Mouse (Mus musculus) thymus, adult 2 months (tissue): Measurements from ENCODE around the gene Ptgds. TPM values are rescaled to one million over a fixed set of nuclear protein-coding genes. Genes with fewer than 3 reads are reported as not detected.
A peak's percentile ranks its signal among the peaks of the same experiment; 100 is the strongest.

Experiments used
- DNase-seq: peaks from one replicate; pipeline ENCODE4 v3.0.0; 2021
- H3K27ac ChIP-seq: fragments of 200-500 bp; 2 replicates; pipeline ENCODE4 v1.5.1; 2012; ENCODE audit warnings: low read length, control low read depth; ENCODE audit not compliant: control insufficient read depth, insufficient read depth
- H3K27me3 ChIP-seq: fragments of 200-500 bp; 2 replicates; pipeline ENCODE4 v1.6.1; 2012; ENCODE audit warnings: mild to moderate bottlenecking, low read length, moderate library complexity, mixed read lengths; ENCODE audit not compliant: control insufficient read depth, insufficient read depth
- H3K36me3 ChIP-seq: fragments of 200-500 bp; 2 replicates; pipeline ENCODE4 v1.6.1; 2012; ENCODE audit warnings: mild to moderate bottlenecking, low read length, moderate library complexity; ENCODE audit not compliant: control insufficient read depth, insufficient read depth
- H3K4me1 ChIP-seq: fragments of 200-500 bp; replicated peaks from 2 replicates; pipeline ENCODE4 v1.6.1; 2012; ENCODE audit warnings: low read length; ENCODE audit not compliant: control insufficient read depth, insufficient read depth
- H3K4me3 ChIP-seq: fragments of 200-500 bp; 2 replicates; pipeline ENCODE4 v1.5.1; 2012; ENCODE audit warnings: mild to moderate bottlenecking, low read length, control low read depth, moderate library complexity; ENCODE audit not compliant: control insufficient read depth, insufficient read depth
- CTCF ChIP-seq: fragments of 200-500 bp; IDR thresholded peaks from 2 replicates; pipeline ENCODE4 v1.5.1; 2012; ENCODE audit warnings: mild to moderate bottlenecking, control low read depth, low read length, moderate library complexity, borderline replicate concordance; ENCODE audit not compliant: control insufficient read depth, poor library complexity, insufficient read depth; ENCODE audit errors: extremely low read depth
- POLR2A ChIP-seq: fragments of 200-500 bp; IDR thresholded peaks from 2 replicates; pipeline ENCODE4 v1.6.1; 2012; ENCODE audit warnings: mild to moderate bottlenecking, low read length, control low read depth, moderate library complexity; ENCODE audit not compliant: control insufficient read depth, poor library complexity, insufficient read depth; ENCODE audit errors: extremely low read depth
- WGBS: fragments of 180-500 bp; shearing (Covaris S2); methylation state at CpG from one replicate; pipeline ENCODE4 v1.1.7; 2018; 5-methylcytosine and 5-hydroxymethylcytosine counted together
- polyA plus RNA-seq: library from polyadenylated mRNA; depleted of rRNA; stranded (reverse); fragments of >200 nt; gene quantifications from 2 replicates; pipeline ENCODE4 v1.2.3, GENCODE M21; 2012

Gene Ptgds
- polyA plus RNA-seq, 1 experiment, result 13.8 TPM

DNA sequence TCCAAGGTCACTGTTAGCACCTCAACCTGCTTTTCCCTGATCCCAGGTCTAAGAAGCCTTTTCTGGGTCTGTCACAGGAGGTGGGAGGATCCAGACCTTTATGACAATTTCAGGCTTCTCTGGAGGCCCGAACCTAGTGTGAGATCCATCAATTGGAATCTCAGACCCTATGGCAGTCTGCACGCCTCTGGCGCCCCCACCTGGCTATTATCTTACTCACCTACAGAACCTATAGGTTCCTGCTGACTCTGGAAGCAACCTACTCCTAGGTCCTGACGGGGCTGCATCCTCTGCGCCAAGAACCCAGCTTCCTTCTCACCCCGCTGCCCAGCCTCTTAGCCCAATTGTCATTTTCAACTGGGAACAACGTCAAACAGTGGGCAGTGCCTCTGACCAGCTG is 13.1 kb upstream of the Ptgds start:
- TF ChIP-seq POLR2A (no peak), CTCF (peak; percentile 23; the same call in 1 of the 2 replicates)
- Histone ChIP-seq H3K4me1 (peaks cover 22% of the 10 kb centered on the region), H3K36me3 (no peaks in the 10 kb centered on the region), H3K4me3 (no peak overlapping the region), H3K27me3 (no peaks in the 10 kb centered on the region), H3K27ac (no peak overlapping the region)
- DNase-seq, result peak; percentile 67
- 21% methylated on average over 7 of the region's 7 CpGs for WGBS

DNA sequence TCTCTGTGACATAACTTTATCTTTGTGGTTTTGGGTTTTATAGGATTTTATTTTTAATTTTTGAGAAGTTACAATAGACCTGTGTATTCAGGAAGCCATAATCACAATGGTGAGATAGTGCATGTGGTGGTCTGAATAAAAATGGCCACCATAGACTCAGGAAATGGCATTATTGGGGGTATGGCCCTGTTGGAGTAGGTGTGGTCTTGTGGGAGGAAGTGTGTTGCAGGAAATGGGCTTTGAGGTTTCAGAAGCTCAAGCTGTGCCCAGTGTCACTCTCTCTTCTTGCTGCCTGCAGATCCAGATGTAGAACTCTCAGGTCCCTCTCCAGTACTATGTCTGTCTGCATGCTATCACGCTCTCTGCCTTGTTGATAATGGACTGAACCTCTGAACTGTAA is 10.7 kb upstream of the Ptgds start:
- H3K27me3 ChIP-seq, result no peaks in the 10 kb centered on the region
- 76% methylated on average over 1 of the region's 1 CpGs for WGBS
- no peak for DNase-seq
- no peak overlapping the region for H3K27ac ChIP-seq
- no peaks in the 10 kb centered on the region for H3K36me3 ChIP-seq
- TF ChIP-seq CTCF (no peak), POLR2A (no peak)
- H3K4me1 ChIP-seq, result peaks cover 20% of the 10 kb centered on the region
- no peak overlapping the region for H3K4me3 ChIP-seq

DNA sequence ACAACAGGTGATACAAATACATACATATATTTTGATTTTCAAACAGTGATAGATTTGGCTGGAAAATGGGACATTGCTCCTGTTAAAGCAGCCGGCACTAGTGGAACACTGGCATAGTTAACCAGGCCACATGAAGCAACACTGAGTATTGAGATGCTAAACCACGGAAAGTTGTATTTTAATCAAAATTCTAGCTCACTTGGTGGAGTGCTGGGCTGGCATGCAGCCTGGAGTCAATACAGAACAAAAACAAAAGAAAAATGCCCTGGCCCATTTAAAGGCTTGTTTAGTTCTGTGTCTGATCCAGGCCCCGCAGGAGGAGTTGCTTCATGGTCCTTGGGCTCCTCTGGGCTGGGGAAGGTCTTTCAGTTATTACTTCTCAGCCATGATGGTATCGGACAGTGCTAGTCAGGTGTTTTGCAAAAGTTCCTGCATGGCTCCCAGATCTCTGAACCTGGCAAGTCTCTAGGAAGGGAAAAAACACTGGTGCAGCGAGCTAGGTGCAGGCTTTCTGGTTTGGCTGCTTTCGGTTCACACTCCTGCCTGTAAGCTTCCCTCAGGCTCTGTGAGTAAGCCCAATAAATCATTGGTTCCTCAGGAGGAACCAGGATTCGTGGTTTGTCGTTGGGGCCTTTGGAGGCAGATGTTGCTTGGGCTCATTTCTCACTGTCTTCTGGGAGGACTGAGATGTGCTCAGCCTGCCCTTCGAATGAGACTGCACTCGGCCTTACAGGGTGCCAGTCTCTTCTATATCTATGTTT is 9.9 kb upstream of the Ptgds start:
- no peak for DNase-seq
- no peaks in the 10 kb centered on the region for H3K27me3 ChIP-seq
- no peaks in the 10 kb centered on the region for H3K36me3 ChIP-seq
- WGBS, result 78% methylated on average over 10 of the region's 10 CpGs
- H3K4me3 ChIP-seq, result no peak overlapping the region
- peaks cover 12% of the 10 kb centered on the region for H3K4me1 ChIP-seq
- no peak overlapping the region for H3K27ac ChIP-seq
- no peak for TF ChIP-seq CTCF
- no peak for TF ChIP-seq POLR2A

DNA sequence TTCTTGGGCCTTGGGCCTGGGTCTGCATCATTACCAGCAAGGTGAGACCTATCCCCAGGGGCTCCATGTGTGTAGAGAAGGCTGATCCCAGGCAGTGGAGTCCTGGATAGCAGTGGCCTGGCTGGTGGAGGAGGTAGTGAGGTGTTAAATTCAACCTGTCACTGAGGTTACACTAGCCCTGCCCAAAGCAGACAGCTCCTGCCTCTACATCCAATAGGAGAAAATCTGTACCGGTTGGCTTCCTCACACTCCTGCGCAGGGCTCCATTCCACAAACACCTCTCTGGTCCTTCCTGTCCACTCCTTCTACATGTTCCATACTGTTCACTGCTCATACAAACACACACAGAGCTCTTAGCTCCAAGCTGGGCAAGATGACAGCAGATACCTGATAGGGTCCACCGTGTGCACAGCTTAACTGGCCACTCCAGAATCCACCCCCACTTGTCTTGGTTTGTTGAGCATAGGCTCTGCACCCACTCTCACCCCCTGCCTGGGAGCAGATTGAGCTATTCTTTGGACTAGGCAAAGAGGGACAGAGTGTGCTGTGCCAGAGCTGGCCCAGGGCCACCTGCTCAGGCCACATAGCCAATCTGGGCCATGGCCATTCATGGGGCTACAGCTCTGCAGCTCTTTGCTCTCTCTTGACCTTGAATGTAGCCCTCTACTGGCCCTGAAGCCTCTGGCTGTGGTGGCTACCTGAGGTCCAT is 8.3 kb upstream of the Ptgds start:
- 0 out of 2 replicates have a peak, but pooled peaks cover under 1% of the 10 kb centered on the region for H3K4me1 ChIP-seq
- no peaks in the 10 kb centered on the region for H3K27me3 ChIP-seq
- H3K27ac ChIP-seq, result no peak overlapping the region
- 91% methylated on average over 3 of the region's 3 CpGs for WGBS
- no peaks in the 10 kb centered on the region for H3K36me3 ChIP-seq
- no peak overlapping the region for H3K4me3 ChIP-seq
- no peak for DNase-seq
- TF ChIP-seq CTCF, result no peak
- no peak for TF ChIP-seq POLR2A

DNA sequence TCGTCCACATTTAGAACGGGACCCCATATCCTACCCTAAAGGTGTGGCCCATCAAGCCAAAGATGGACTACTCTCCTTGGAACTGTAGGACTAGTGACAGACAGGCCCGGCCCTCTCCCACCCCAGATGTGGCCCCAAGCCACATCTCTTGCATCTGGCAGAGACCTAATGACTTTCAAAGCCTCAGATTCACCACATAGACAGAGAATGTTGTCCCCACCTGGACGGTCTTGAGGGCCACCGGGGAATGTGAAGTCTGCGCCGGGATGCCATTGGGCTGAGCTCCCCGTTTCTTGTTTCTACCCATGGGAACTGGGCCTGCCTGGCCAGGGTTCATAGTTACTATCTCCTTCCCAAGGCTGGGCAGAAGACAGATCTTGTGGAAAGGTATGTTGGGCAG is 7.7 kb upstream of the Ptgds start:
- no peak overlapping the region for H3K4me3 ChIP-seq
- TF ChIP-seq POLR2A, result no peak
- TF ChIP-seq CTCF, result no peak
- no peaks in the 10 kb centered on the region for H3K4me1 ChIP-seq
- 91% methylated on average over 8 of the region's 8 CpGs for WGBS
- H3K27ac ChIP-seq, result no peak overlapping the region
- H3K27me3 ChIP-seq, result no peaks in the 10 kb centered on the region
- no peaks in the 10 kb centered on the region for H3K36me3 ChIP-seq
- no peak for DNase-seq

DNA sequence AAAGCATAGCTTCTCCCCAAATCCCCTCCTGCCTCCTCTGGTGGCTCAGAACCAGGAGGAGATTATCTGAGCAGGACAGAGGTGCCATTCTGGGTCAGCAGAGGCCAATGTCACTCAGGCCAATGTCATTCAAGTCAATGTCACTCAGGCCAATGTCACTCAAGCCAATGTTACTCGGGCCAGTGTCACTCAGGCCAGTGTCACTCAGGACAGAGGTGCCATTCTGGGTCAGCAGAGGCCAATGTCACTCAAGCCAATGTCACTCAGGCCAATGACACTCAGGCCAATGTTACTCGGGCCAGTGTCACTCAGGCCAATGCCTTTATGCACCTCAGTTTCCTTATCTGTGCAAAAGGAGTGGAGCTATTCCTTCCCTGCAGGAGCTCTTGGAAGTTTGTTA is 2.7 kb upstream of the Ptgds start:
- H3K4me1 ChIP-seq, result peaks cover 7% of the 10 kb centered on the region
- H3K27ac ChIP-seq, result no peak overlapping the region
- H3K36me3 ChIP-seq, result no peaks in the 10 kb centered on the region
- WGBS, result 79% methylated on average over 2 of the region's 2 CpGs
- no peak for DNase-seq
- no peaks in the 10 kb centered on the region for H3K27me3 ChIP-seq
- no peak overlapping the region for H3K4me3 ChIP-seq
- TF ChIP-seq CTCF, result no peak
- TF ChIP-seq POLR2A, result no peak
